Mouse (Mus musculus): ENCODE results near the gene Lgals1. TPM values are rescaled to one million over a fixed set of nuclear protein-coding genes. Genes with fewer than 3 reads are reported as not detected.

The Lgals1 gene
- polyA plus RNA-seq, 1 experiment from 2014 or later: 673 TPM

DNA sequence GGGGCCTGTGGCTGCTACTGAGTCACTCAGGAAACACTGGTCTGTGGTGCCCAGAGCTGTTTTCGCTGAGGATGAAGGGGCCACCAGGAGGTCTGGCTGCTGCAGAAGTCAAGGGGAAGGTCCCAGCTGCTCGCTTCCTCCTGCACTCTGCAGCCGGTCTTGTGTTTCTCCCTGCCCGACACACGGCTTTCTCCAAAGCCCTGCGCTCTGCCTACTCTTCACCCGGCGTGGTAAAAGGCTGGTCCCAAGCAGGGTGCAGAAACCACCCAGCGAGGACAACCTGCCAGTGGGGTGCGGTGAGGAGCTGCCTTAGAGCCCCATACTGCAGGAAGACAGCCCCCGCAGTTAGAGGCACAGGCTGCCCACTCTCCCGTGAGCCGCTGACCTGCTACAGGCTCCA lies 31.8 kb upstream of the Lgals1 start:
- ATAC-seq (ENCODE audit: low FRiP score, low TSS enrichment): no peak
- peaks cover 25% of the 10 kb centered on the region for H3K36me3 ChIP-seq (ENCODE audit: insufficient read depth, low read length)
- WGBS: 61% methylated on average over 13 of the region's 13 CpGs
- no peaks in the 10 kb centered on the region for H3K27me3 ChIP-seq (ENCODE audit: insufficient read depth, low read length)
- no peak overlapping the region for H3K4me3 ChIP-seq (ENCODE audit: low read length)
- peak overlapping the region; percentile 17 for H3K9ac ChIP-seq (replicated peaks; ENCODE audit: low read length)
- H3K4me2 ChIP-seq (replicated peaks; ENCODE audit: low read depth, low read length): no peak overlapping the region
- H3K9me3 ChIP-seq (ENCODE audit: low read length): no peaks in the 10 kb centered on the region
- H3K4me1 ChIP-seq (ENCODE audit: insufficient read depth, low read length): peaks cover 61% of the 10 kb centered on the region
- H3K27ac ChIP-seq (ENCODE audit: low read length): peak overlapping the region; percentile 50; the same call in 1 of the 2 replicates

DNA sequence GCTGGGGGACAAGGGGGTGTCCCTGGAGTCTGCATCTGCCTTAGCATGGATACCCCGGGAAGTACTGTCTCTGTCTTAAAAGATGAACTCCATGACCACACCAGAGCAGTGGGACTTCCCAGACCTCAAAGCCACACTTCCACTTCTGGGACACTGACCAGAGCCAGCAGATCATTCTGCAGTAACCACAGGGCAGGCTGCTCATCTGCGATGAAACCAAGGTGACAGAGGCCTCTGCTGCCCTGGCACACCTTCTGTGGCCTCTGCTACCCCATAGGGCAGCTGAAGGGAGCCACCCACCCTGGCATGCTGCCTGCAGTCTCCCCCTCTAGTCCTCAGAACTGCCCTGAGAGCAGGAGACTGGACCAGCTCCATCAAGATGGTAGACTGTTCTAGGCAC lies 30.8 kb upstream of the Lgals1 start:
- WGBS: 84% methylated on average over 2 of the region's 2 CpGs
- peaks cover 68% of the 10 kb centered on the region for H3K4me1 ChIP-seq (ENCODE audit: insufficient read depth, low read length)
- H3K36me3 ChIP-seq (ENCODE audit: insufficient read depth, low read length): peaks cover 22% of the 10 kb centered on the region
- H3K27me3 ChIP-seq (ENCODE audit: insufficient read depth, low read length): no peaks in the 10 kb centered on the region
- no peak for ATAC-seq (ENCODE audit: low FRiP score, low TSS enrichment)
- no peaks in the 10 kb centered on the region for H3K9me3 ChIP-seq (ENCODE audit: low read length)
- H3K4me3 ChIP-seq (ENCODE audit: low read length): no peak overlapping the region
- no peak overlapping the region for H3K27ac ChIP-seq (ENCODE audit: low read length)
- no peak overlapping the region for H3K9ac ChIP-seq (replicated peaks; ENCODE audit: low read length)
- H3K4me2 ChIP-seq (replicated peaks; ENCODE audit: low read depth, low read length): no peak overlapping the region

DNA sequence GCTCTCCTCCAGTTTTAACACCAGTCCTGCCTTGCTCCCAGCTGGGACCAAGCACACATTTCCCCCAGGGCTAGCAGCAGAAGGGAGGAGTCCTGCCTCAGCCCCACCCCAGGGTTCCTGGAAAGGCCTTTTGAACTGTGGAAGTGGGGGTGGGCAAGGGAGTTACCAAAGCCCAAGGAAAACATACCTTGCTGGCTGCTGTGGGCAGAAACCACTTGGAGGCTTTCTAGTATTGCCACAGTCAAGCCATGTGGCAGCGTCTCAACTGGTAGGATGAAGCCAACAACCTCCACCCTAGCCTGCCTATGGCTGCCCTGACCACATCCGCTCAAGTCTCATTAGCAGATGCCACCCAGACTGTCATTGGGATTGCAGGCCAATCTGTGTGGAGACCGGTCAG lies 30.4 kb upstream of the Lgals1 start:
- WGBS: 78% methylated on average over 3 of the region's 3 CpGs
- ATAC-seq (ENCODE audit: low FRiP score, low TSS enrichment): no peak
- Histone ChIP-seq H3K4me3 (ENCODE audit: low read length) (no peak overlapping the region), H3K4me1 (ENCODE audit: insufficient read depth, low read length) (peaks cover 72% of the 10 kb centered on the region), H3K9ac (replicated peaks; ENCODE audit: low read length) (no peak overlapping the region), H3K27me3 (ENCODE audit: insufficient read depth, low read length) (no peaks in the 10 kb centered on the region), H3K9me3 (ENCODE audit: low read length) (no peaks in the 10 kb centered on the region), H3K4me2 (replicated peaks; ENCODE audit: low read depth, low read length) (no peak overlapping the region), H3K27ac (ENCODE audit: low read length) (no peak overlapping the region), H3K36me3 (ENCODE audit: insufficient read depth, low read length) (peaks cover 19% of the 10 kb centered on the region)

DNA sequence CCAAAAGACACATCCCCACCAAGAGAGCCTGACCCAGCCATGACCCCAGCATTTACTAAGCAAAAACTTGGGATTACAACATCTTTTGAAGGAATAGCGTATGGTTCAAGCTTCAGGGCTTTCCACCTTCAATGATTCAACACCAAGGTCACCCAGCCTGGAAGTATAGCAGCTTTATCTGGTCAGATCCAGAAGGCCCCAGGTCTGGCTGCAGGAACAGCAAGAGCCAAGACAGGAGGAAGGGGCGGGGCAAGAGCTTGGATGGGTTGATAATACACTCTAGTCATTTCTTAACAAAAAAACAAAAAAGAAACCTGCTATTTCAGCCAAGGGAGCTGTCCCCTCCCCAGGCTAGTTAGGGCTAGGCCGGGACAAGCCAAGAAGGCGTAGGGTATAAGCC lies 29.0 kb upstream of the Lgals1 start:
- H3K9ac ChIP-seq (replicated peaks; ENCODE audit: low read length): no peak overlapping the region
- ATAC-seq (ENCODE audit: low FRiP score, low TSS enrichment): no peak
- H3K27ac ChIP-seq (ENCODE audit: low read length): no peak overlapping the region
- H3K36me3 ChIP-seq (ENCODE audit: insufficient read depth, low read length): 0 out of 2 replicates have a peak, but pooled peaks cover 6% of the 10 kb centered on the region
- 85% methylated on average over 4 of the region's 4 CpGs for WGBS
- peaks cover 70% of the 10 kb centered on the region for H3K4me1 ChIP-seq (ENCODE audit: insufficient read depth, low read length)
- H3K27me3 ChIP-seq (ENCODE audit: insufficient read depth, low read length): no peaks in the 10 kb centered on the region
- no peaks in the 10 kb centered on the region for H3K9me3 ChIP-seq (ENCODE audit: low read length)
- H3K4me3 ChIP-seq (ENCODE audit: low read length): no peak overlapping the region
- no peak overlapping the region for H3K4me2 ChIP-seq (replicated peaks; ENCODE audit: low read depth, low read length)

DNA sequence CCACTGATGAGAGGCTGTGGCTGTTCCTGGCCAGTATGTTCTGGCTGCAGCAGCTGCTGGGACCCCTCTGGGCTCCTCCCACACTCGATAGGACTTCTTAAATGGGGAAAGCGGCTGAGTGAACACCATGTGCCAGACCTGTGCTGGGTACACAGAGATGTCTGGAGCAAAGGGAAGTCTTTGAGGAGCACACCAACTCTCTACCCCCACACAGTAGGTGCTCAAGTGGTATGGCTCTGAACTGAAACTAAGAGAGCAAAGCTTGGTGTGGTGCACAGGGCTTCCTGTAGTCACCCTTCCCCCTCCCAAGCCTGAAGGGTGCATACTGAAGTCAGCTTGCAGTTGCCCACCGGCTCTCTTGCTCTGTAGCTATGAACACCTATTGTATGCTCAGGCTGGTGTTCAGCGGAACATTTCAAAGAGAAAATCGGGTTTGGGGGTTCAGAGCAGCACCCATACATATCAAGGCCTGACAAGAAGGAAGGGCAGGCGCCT lies 28.0 kb upstream of the Lgals1 start:
- no peak for ATAC-seq (ENCODE audit: low FRiP score, low TSS enrichment)
- Histone ChIP-seq H3K4me1 (ENCODE audit: insufficient read depth, low read length) (peaks cover 61% of the 10 kb centered on the region), H3K27me3 (ENCODE audit: insufficient read depth, low read length) (no peaks in the 10 kb centered on the region), H3K36me3 (ENCODE audit: insufficient read depth, low read length) (peaks cover 2% of the 10 kb centered on the region; the same call in 1 of the 2 replicates), H3K9ac (replicated peaks; ENCODE audit: low read length) (peak overlapping the region; percentile 16; the same call in 1 of the 2 replicates), H3K27ac (ENCODE audit: low read length) (peak overlapping the region; percentile 74), H3K9me3 (ENCODE audit: low read length) (no peaks in the 10 kb centered on the region), H3K4me3 (ENCODE audit: low read length) (peak overlapping the region; percentile 77), H3K4me2 (replicated peaks; ENCODE audit: low read depth, low read length) (peak overlapping the region; percentile 86)
- WGBS: 48% methylated on average over 6 of the region's 6 CpGs

DNA sequence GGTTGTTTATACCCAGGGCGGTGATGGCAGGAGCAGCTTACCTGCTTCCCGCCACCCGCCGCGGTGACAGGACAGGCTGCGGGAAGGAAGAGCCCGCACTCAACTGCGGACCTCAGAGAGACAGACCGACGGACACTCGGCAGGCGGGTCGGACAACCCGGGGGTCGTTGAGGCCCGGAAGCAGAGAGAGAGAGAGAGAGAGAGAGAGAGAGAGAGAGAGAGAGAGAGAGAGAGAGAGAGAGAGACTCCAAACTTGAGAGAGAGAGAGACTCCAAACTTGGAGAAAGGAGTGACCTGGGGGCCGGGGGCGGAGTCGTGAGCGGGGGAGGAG lies 27.2 kb upstream of the Lgals1 start, which contains the start of gene Gm49510:
Gene Gm49510, plus strand, starts transcription at position 259 of the 331 bp plus-strand sequence.
- no peaks in the 10 kb centered on the region for H3K9me3 ChIP-seq (ENCODE audit: low read length)
- H3K4me2 ChIP-seq (replicated peaks; ENCODE audit: low read depth, low read length): peak within 1 kb of the TSS; percentile 86
- 3% methylated on average over 19 of the region's 20 CpGs for WGBS
- no peak for ATAC-seq (ENCODE audit: low FRiP score, low TSS enrichment)
- H3K4me1 ChIP-seq (ENCODE audit: insufficient read depth, low read length): peaks cover 53% of the 10 kb centered on the region
- peak within 1 kb of the TSS; percentile 77 for H3K4me3 ChIP-seq (ENCODE audit: low read length)
- peaks cover 8% of the 10 kb centered on the region for H3K36me3 ChIP-seq (ENCODE audit: insufficient read depth, low read length)
- H3K27ac ChIP-seq (ENCODE audit: low read length): peak within 1 kb of the TSS; percentile 81
- H3K27me3 ChIP-seq (ENCODE audit: insufficient read depth, low read length): no peaks in the 10 kb centered on the region
- H3K9ac ChIP-seq (replicated peaks; ENCODE audit: low read length): peak within 1 kb of the TSS; percentile 84

DNA sequence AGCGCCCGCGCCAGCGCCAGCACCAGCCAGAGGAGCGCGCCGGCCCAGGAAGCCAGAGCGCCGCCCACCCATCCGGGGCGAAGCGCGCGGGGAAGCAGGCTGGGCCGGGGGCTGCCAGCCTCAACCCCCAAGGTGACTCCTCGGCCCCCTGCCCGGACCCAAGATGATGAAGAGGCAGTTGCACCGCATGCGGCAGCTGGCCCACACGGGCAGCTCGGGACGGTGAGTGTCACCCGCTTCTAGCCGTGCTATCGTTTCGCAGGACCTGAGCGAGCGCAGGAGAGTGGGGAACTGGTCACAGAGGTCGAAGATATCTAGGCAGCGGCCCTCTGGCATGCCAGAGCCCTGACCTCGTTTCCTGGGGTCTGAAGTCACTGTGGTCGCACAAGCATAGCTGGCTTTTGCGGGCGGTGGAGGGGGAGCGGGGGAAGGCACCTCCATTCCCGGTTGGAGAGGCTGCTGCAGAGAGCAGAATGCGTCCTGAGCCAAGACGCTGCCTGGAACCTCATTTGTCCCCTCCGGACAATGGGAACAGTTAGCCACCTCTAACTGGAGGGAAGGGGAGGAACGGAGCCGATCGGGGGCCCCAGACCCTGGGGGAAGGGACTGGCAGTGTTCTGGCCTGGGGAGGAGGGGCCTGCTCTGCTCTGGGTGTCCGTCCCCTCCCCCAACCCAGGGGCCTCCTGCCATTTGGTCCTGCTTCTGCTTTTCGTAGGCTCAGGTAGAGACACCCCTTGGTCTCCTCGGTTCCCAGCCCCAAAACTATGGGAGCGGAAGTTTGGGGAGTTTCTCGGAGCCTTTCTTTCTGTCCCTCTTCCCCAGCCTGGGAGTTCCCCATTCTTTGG lies 26.6 kb upstream of the Lgals1 start, which contains the start of gene Sh3bp1:
Gene Sh3bp1, plus strand, starts transcription at position 29 of the 845 bp plus-strand sequence.
- Histone ChIP-seq H3K27ac (ENCODE audit: low read length) (peak within 1 kb of the TSS; percentile 81), H3K9me3 (ENCODE audit: low read length) (no peaks in the 10 kb centered on the region), H3K36me3 (ENCODE audit: insufficient read depth, low read length) (peaks cover 12% of the 10 kb centered on the region), H3K4me2 (replicated peaks; ENCODE audit: low read depth, low read length) (peak within 1 kb of the TSS; percentile 86), H3K4me1 (ENCODE audit: insufficient read depth, low read length) (peaks cover 47% of the 10 kb centered on the region), H3K4me3 (ENCODE audit: low read length) (peak within 1 kb of the TSS; percentile 77), H3K27me3 (ENCODE audit: insufficient read depth, low read length) (no peaks in the 10 kb centered on the region), H3K9ac (replicated peaks; ENCODE audit: low read length) (peak within 1 kb of the TSS; percentile 84)
- peak; percentile 64 for ATAC-seq (ENCODE audit: low FRiP score, low TSS enrichment)
- 1% methylated on average over 45 of the region's 47 CpGs for WGBS

DNA sequence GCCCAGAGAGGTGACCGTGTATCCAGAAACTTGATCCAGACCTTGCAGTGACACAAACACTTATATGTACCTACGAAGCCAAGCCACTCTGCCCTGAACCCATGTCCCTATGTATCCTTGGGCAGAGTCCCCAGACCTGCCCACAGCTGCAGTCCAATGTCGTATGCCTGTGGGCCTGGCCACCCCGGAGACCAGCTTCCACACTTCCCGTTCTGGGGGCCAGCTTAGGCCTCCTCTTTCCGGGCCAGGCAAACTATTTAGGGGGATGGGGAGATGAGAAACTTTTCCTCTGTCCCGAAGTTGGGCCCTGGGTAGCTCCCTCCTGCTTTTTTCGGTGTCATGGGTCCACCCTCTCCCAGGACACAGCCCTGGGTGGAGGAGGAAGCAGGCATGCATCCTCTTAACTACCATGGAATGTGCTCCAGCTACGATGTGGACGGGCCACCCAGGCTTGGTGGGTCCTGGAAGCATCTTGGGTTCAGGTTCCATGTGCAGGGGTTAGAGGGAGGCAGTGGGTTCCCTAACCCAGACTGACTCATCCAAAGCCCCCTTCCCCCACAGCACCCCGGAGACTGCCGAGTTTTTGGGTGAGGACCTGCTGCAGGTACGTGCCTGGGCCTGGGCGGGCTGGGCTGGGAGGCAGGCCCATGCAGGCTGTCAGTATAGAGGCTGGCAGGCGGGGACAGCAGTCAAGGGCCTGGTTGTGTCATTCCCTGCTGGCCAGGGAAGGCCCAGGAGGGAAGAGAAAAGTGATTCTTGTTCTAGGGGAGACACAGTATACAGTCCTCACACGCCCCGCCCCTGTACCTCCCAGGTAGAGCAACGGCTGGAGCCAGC lies 25.7 kb upstream of the Lgals1 start:
- WGBS: 20% methylated on average over 18 of the region's 18 CpGs
- Histone ChIP-seq H3K4me3 (ENCODE audit: low read length) (peak overlapping the region; percentile 77), H3K4me2 (replicated peaks; ENCODE audit: low read depth, low read length) (peak overlapping the region; percentile 86), H3K27me3 (ENCODE audit: insufficient read depth, low read length) (no peaks in the 10 kb centered on the region), H3K9me3 (ENCODE audit: low read length) (no peaks in the 10 kb centered on the region), H3K27ac (ENCODE audit: low read length) (peak overlapping the region; percentile 81; the same call in 1 of the 2 replicates), H3K9ac (replicated peaks; ENCODE audit: low read length) (peak overlapping the region; percentile 84), H3K36me3 (ENCODE audit: insufficient read depth, low read length) (peaks cover 20% of the 10 kb centered on the region), H3K4me1 (ENCODE audit: insufficient read depth, low read length) (peaks cover 43% of the 10 kb centered on the region)
- ATAC-seq (ENCODE audit: low FRiP score, low TSS enrichment): peak; percentile 18; the same call in 1 of the 2 replicates

DNA sequence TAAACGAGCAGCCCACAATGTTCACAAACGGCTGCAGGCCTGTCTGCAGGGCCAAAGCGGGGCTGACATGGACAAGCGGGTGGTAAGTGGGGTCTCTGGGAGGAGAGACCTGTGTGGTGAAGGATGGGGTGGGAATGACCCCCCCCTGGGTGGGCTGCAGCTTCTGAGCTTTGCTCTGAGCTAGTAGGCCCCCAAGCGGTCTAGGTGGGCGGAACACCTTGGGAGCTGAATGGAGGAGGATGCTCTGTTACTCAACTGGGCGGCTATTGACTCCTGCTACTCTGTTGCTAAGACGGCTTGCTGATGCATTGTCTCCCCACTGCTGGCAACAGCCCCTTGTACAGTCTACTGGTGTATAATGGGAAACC lies 25.1 kb upstream of the Lgals1 start:
- no peak for ATAC-seq (ENCODE audit: low FRiP score, low TSS enrichment)
- Histone ChIP-seq H3K9me3 (ENCODE audit: low read length) (no peaks in the 10 kb centered on the region), H3K4me2 (replicated peaks; ENCODE audit: low read depth, low read length) (peak overlapping the region; percentile 86), H3K9ac (replicated peaks; ENCODE audit: low read length) (peak overlapping the region; percentile 84), H3K27ac (ENCODE audit: low read length) (peak overlapping the region; percentile 81; the same call in 1 of the 2 replicates), H3K4me3 (ENCODE audit: low read length) (peak overlapping the region; percentile 77; the same call in 1 of the 2 replicates), H3K36me3 (ENCODE audit: insufficient read depth, low read length) (peaks cover 22% of the 10 kb centered on the region), H3K4me1 (ENCODE audit: insufficient read depth, low read length) (peaks cover 37% of the 10 kb centered on the region), H3K27me3 (ENCODE audit: insufficient read depth, low read length) (no peaks in the 10 kb centered on the region)
- 59% methylated on average over 8 of the region's 8 CpGs for WGBS

Data from kidney, embryonic 16.5 days (tissue).